Mouse (Mus musculus) embryonic fibroblast, embryonic 13.5 days (primary cell): ENCODE measurements at regions not wholly inside any gene's neighbourhood (a gene's known extent, or its start where the extent isn't known, plus 50 kb on each side); places are given as distances from the start of the nearest gene placed in this dataset.

Source experiments
- H3K27ac ChIP-seq: 2 replicates; pipeline ENCODE4 v1.5.1; 2012; ENCODE audit warnings: low read length, control low read depth, inconsistent platforms; ENCODE audit not compliant: insufficient read depth
- H3K4me1 ChIP-seq: 2 replicates; pipeline ENCODE4 v1.6.1; 2011; ENCODE audit warnings: low read length; ENCODE audit not compliant: control insufficient read depth, insufficient read depth
- H3K4me3 ChIP-seq: 2 replicates; pipeline ENCODE4 v1.5.1; 2011; ENCODE audit warnings: mild to moderate bottlenecking, control low read depth, low read length; ENCODE audit not compliant: insufficient read depth
- CTCF ChIP-seq: IDR thresholded peaks from 2 replicates; pipeline ENCODE4 v1.5.1; 2011; ENCODE audit warnings: mild to moderate bottlenecking, control low read depth, low read length, moderate library complexity, borderline replicate concordance; ENCODE audit not compliant: insufficient read depth
- POLR2A ChIP-seq: IDR thresholded peaks from 2 replicates; pipeline ENCODE4 v1.6.1; 2011; ENCODE audit warnings: low read depth, mild to moderate bottlenecking, control low read depth, low read length, moderate library complexity

GRCm38 (mm10) chr16:95847765-95848483 lies 142.8 kb downstream of the Psmg1 start:
- H3K27ac ChIP-seq, result peak overlapping the region; percentile 29; the same call in 1 of the 2 replicates
- peaks cover 3% of the 10 kb centered on the region; the same call in 1 of the 2 replicates for H3K4me1 ChIP-seq
- TF ChIP-seq CTCF (no peak), POLR2A (no peak)
- H3K4me3 ChIP-seq, result no peak overlapping the region

DNA sequence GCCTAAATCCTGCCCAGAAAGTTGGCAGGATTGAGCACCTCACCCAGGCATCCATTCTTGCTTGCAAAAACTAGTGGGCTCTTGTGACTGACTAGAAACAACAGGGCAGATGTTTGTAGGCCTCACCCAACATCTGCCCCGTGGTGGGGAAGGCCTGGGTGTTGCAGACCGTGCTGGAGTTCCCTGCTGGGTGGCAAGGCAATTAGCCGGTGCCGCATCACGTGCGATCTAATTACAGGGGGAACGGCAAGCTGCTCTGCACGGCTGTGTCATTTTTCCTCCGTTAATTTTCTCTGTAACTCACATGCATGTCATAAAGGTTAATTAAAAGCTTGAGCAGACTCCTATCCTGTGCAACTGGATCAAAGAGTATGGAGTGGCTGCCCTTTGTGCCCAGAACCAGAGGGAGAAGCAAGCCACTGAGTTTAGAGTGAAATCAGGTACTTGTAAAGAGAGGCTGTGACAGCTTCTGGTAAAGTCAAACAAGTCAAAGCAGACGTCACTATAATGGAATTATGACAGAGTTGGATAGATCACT lies 143.5 kb downstream of the Ets2 start:
- peaks cover 3% of the 10 kb centered on the region; the same call in 1 of the 2 replicates for H3K4me1 ChIP-seq
- TF ChIP-seq CTCF, result no peak
- no peak for TF ChIP-seq POLR2A
- peak overlapping the region; percentile 42; the same call in 1 of the 2 replicates for H3K27ac ChIP-seq
- H3K4me3 ChIP-seq, result no peak overlapping the region

GRCm38 (mm10) chr16:95844691-95845090 lies 142.8 kb downstream of the Ets2 start:
- TF ChIP-seq CTCF (no peak), POLR2A (no peak)
- Histone ChIP-seq H3K27ac (peak overlapping the region; percentile 42; the same call in 1 of the 2 replicates), H3K4me1 (peaks cover 3% of the 10 kb centered on the region; the same call in 1 of the 2 replicates), H3K4me3 (no peak overlapping the region)

DNA sequence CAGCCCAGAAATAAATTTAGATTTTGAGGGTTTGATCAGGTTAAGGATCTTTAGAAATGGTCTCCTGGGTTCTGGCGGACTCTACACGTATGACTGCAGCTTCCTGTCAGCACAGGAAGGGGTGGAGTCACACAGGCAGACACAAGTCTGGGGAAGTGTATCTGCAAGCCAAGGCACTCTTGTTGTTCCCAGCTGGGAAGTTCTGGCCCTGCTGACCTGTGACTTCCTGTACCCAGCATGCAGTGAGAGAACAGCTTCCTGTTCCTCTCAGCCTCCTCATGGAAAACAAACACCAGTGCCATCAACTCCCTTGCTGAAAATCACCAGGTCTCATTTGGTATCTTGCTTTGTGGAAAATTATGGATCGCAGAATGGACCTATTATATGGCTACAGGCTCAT lies 140.9 kb downstream of the Ets2 start:
- Histone ChIP-seq H3K4me1 (peaks cover under 1% of the 10 kb centered on the region; the same call in 1 of the 2 replicates), H3K4me3 (no peak overlapping the region), H3K27ac (no peak overlapping the region)
- TF ChIP-seq CTCF (no peak), POLR2A (no peak)

- H3K27ac ChIP-seq, result no peak overlapping the region
- H3K4me1 ChIP-seq, result peaks cover 6% of the 10 kb centered on the region; the same call in 1 of the 2 replicates
- no peak overlapping the region for H3K4me3 ChIP-seq
- TF ChIP-seq POLR2A (no peak), CTCF (no peak)
Measured at GRCm38 (mm10) chr16:95839512-95840253, 137.8 kb downstream of the Ets2 start.

DNA sequence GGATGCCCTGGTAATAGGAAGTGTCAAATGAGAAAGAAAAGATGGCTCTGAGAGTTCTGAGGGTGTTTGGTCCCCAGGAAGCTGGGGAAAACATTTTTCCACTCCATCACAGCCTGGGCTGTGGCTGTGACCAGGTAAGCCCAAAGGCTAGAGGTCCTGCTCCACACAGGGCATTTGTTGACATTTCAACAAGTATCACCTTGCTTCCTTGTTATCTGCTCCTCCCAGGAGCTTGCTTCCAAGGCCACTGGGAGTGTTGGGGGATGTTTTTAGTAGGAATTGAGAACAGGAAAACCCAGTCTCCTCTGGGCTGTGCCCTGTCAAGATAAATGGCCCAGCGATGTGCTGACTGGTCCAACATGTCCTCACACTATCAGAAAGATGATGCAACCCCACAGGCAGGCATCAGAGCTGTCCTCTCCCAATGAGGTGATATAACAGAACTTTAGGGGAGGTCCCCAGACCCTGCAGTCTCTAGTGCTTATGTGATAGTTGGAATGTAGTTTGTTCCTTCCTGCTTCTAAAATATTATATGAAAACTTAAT lies 137.1 kb downstream of the Ets2 start:
- no peak for TF ChIP-seq CTCF
- no peak for TF ChIP-seq POLR2A
- H3K27ac ChIP-seq, result no peak overlapping the region
- H3K4me1 ChIP-seq, result peaks cover 8% of the 10 kb centered on the region; the same call in 1 of the 2 replicates
- no peak overlapping the region for H3K4me3 ChIP-seq

- no peak overlapping the region for H3K27ac ChIP-seq
- TF ChIP-seq POLR2A (no peak), CTCF (no peak)
- H3K4me1 ChIP-seq, result peaks cover 8% of the 10 kb centered on the region; the same call in 1 of the 2 replicates
- H3K4me3 ChIP-seq, result no peak overlapping the region
Measured at GRCm38 (mm10) chr16:95838478-95838846, 136.6 kb downstream of the Ets2 start.

- H3K27ac ChIP-seq, result no peak overlapping the region
- no peak overlapping the region for H3K4me3 ChIP-seq
- TF ChIP-seq CTCF (no peak), POLR2A (no peak)
- H3K4me1 ChIP-seq, result peaks cover 8% of the 10 kb centered on the region; the same call in 1 of the 2 replicates
Measured at GRCm38 (mm10) chr16:95837723-95838477, 136.0 kb downstream of the Ets2 start.

- TF ChIP-seq POLR2A (no peak), CTCF (no peak)
- Histone ChIP-seq H3K27ac (no peak overlapping the region), H3K4me1 (peaks cover 13% of the 10 kb centered on the region; the same call in 1 of the 2 replicates), H3K4me3 (no peak overlapping the region)
Measured at GRCm38 (mm10) chr16:95835941-95836340, 134.1 kb downstream of the Ets2 start.
